Mouse (Mus musculus) B cell, adult (primary cell): ENCODE measurements around the gene Pus3. TPM values are rescaled to one million over a fixed set of nuclear protein-coding genes. Genes with fewer than 3 reads are reported as not detected.

Experiments used
- total RNA-seq: library from RNA; stranded (reverse); gene quantifications from 4 replicates; pipeline ENCODE4 v1.2.4, GENCODE M21; 2023; ENCODE audit not compliant: inconsistent age

Pus3 gene
- 23.6 to 26.1 TPM (median 25.5 TPM) in 4 replicates for total RNA-seq

DNA sequence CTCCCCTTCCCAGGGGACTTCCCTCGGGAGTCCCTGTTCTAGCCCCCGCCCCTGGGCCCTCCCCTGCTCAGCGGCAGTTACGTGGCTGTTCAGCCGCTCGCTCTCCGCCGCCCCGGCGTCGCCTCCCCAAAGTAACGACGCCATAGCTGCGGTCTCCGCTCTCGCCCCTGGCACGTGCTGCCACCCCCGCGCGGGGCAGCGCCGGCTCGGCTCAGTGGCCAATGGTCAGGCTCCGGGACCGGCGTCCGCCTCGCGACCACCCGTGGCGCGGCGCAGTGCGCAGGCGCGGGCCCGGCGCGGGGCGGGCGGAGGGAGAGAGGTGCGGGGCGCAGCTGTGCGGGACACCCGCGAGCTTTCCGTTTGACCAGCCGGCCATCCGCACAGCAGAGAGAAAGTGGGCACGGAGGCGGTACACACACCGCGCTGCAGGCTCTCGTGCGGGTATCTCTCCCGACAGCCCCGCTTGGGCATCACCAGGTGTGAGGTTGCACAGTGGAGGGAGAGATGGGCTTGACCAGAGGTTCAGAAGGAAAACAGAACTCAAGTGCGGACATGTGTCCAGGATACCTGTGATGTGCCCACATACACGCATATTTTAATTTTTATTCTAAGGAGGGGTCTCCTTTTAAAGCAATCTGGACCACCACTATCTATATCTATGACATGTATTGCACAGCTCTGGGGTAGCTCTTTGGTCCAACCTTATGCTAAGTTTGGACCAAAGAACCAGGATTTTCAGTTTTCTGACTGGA, at the start of gene Pus3, which contains the start of gene Ddx25:
Gene Pus3, plus strand, starts transcription at position 339 of the 752 bp plus-strand sequence.
Gene Ddx25, minus strand, starts transcription at position 272 of the 752 bp plus-strand sequence.

DNA sequence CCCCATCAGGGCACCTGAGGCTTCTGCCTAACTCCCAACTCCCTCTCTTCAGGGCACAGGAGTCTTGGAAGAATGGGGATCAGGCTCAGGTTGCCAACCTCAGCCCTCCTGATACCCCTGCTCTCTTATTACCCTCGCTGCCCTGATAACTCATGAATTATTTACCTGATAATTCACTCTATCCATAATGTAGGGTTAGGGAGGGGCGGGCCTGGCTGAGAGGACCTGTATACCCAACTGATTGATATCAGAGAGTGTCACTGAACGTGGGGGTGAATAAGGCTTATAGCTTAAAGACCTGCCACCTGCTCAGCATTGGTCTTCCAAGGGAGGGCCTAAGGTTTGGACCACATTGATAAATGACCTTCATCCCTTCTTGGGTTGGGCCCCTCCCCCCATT, 40.2 kb upstream of the Pus3 start, which contains the start of gene Gm1113:
Gene Gm1113, minus strand, starts transcription at position 101 of the 400 bp plus-strand sequence.

DNA sequence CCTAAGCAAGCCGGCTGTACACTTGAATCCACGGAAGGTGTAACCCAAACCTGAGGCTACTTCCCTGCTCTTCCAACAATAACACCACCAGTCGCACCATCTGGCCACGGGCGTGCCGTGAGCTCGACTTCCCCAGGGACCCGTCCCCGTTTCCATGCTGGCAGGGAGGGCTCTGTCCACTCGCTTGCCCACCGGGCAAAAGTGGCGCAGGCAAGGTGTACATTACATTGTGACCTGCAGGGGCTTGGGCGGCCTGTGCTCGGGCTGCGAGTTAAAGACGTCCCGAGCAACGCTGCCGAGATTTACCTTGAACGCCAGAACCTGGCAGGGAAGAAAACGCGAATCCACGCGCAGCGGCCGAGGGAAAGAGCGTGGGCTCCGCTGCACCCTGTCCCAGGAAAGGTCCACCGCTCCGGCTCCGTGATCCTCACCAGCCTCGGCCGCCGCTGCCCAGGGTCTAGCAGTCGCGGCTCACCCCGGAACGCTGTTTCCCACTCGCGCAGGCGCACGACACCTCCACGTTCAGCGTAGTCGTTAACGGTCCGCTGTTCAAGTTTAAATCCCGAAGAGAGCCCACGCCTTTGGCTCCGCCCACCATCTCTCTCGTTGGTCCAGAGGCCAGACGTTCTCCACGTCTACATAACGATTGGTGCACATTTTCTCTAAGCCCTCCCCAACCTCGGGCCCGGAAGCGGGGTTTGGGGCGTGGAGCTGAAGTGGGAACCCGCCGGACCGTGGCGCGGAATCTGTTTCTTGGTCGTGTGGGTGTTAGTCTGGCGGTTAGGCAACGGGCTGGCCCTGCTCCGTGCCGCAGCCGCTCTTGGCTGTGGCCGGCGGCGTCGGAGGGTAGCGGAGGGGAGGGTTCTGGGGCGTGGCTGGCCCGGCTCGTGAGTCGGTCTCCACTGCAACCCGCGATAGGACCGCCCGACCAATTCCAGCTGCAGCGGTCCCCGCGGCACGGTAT, 11.5 kb downstream of the Pus3 start, which contains the start of the genes Pate2 and Hyls1:
Gene Pate2, plus strand, starts transcription at position 714 of the 964 bp plus-strand sequence.
Gene Hyls1, minus strand, starts transcription at position 828 of the 964 bp plus-strand sequence.

DNA sequence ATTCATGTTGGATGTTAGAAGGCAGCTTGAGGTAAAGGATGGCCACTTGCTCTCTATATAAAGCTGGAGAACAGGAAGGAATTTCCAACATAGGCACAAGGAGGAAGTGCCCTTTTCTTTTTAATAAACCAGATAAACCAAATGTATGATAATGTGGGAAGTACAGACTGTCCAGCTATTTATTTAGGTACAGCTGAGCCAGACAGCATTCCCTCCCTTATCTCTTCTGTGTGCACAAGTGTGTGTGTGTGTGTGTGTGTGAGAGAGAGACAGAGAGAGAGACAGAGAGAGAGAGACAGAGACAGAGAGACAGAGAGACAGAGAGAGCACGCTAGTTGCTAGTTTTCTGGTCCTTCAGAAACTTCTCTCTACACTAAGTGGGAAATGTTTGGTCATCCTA, 53.4 kb downstream of the Pus3 start, which contains the start of gene Pate4:
Gene Pate4, minus strand, starts transcription at position 101 of the 400 bp plus-strand sequence.

Other genes with a start within 250 kb of the Pus3 start
- 6.0 to 9.6 TPM (median 7.2 TPM) in 4 replicates for gene Cdon, start 137.5 kb upstream of the Pus3 start, total RNA-seq
- not detected in 4 replicates for gene Gm1113, start 40.3 kb upstream of the Pus3 start, total RNA-seq
- 1.7 to 2.2 TPM (median 2.1 TPM) in 4 replicates for gene Ddx25, start 67 bp upstream of the Pus3 start, total RNA-seq
- gene Pate2, start 11.7 kb downstream of the Pus3 start, total RNA-seq: not detected in 4 replicates
- 14.7 to 15.8 TPM (median 15.5 TPM) in 4 replicates for gene Hyls1, start 11.8 kb downstream of the Pus3 start, total RNA-seq
- gene Pate4, start 53.3 kb downstream of the Pus3 start, total RNA-seq: not detected in 4 replicates
- gene Pate3, start 89.6 kb downstream of the Pus3 start, total RNA-seq: not detected in 4 replicates
- gene Pate1, start 128.8 kb downstream of the Pus3 start, total RNA-seq: not detected in 4 replicates
- gene Gm17677, start 182.5 kb downstream of the Pus3 start, total RNA-seq: not detected in 4 replicates
- gene Gm17727, start 219.5 kb downstream of the Pus3 start, total RNA-seq: not detected in 4 replicates
- not detected in 4 replicates for gene Gm27235, start 231.5 kb downstream of the Pus3 start, total RNA-seq
- gene D730048I06Rik, start 231.5 kb downstream of the Pus3 start, total RNA-seq: not detected in 4 replicates